Mouse (Mus musculus) limb, embryonic 11.5 days (tissue): ENCODE measurements around the gene Myl9. TPM values are rescaled to one million over a fixed set of nuclear protein-coding genes. Genes with fewer than 3 reads are reported as not detected.

Source experiments
- ATAC-seq: fragments of 200-750 bp; cut with Nextera tagmentation; 2 replicates; pipeline ENCODE4 v1.8.0; 2017; ENCODE audit warnings: low read depth; ENCODE audit not compliant: insufficient number of reproducible peaks, low FRiP score, low TSS enrichment
- DNase-seq: peaks from one replicate; pipeline ENCODE4 v3.0.0-alpha.2; 2015; ENCODE audit warnings: low spot score
- H3K27ac ChIP-seq: fragments of 300-500 bp; sonication (generic); replicated peaks from 2 replicates; pipeline ENCODE4 v1.5.1; 2014; ENCODE audit warnings: low read depth, mild to moderate bottlenecking, low read length
- H3K27me3 ChIP-seq: fragments of 300-500 bp; sonication (generic); 2 replicates; pipeline ENCODE4 v1.6.1; 2014; ENCODE audit warnings: mild to moderate bottlenecking, low read length, mixed read lengths; ENCODE audit not compliant: control insufficient read depth, insufficient read depth
- H3K36me3 ChIP-seq: fragments of 300-500 bp; sonication (generic); 2 replicates; pipeline ENCODE4 v1.6.1; 2014; ENCODE audit warnings: mild to moderate bottlenecking, low read length, moderate library complexity, mixed read lengths; ENCODE audit not compliant: control insufficient read depth, insufficient read depth
- H3K4me1 ChIP-seq: fragments of 300-500 bp; sonication (generic); 2 replicates; pipeline ENCODE4 v1.6.1; 2014; ENCODE audit warnings: low read length, mixed read lengths; ENCODE audit not compliant: control insufficient read depth, insufficient read depth
- H3K4me2 ChIP-seq: fragments of 300-500 bp; sonication (generic); 2 replicates; pipeline ENCODE4 v1.6.1; 2014; ENCODE audit warnings: low read depth, mild to moderate bottlenecking, moderate library complexity; ENCODE audit not compliant: severe bottlenecking
- H3K4me3 ChIP-seq: fragments of 300-500 bp; sonication (generic); 2 replicates; pipeline ENCODE4 v1.5.1; 2014; ENCODE audit warnings: low read depth, low read length
- H3K9ac ChIP-seq: fragments of 300-500 bp; sonication (generic); 2 replicates; pipeline ENCODE4 v1.6.1; 2014; ENCODE audit warnings: mild to moderate bottlenecking, low read length
- H3K9me3 ChIP-seq: fragments of 300-500 bp; sonication (generic); 2 replicates; pipeline ENCODE4 v1.6.1; 2016; ENCODE audit warnings: low read length; ENCODE audit not compliant: control insufficient read depth
- WGBS: fragments of 180-500 bp; shearing (Covaris S2); extraction: QIAGEN DNeasy Blood & Tissue Kit; methylation state at CpG from one replicate; pipeline ENCODE4 v1.1.7; 2014; 5-methylcytosine and 5-hydroxymethylcytosine counted together
- polyA plus RNA-seq: library from polyadenylated mRNA; unstranded; fragments of >200 nt; fragmentation: Nextera tagmentation; extraction: Ambion mirVana; gene quantifications from 2 replicates; pipeline ENCODE4 v1.2.1, GENCODE M21; 2014

Myl9 gene
- polyA plus RNA-seq, 1 experiment from 2014 or later: 83.8 TPM

- H3K9ac ChIP-seq: no peak overlapping the region
- no peak overlapping the region for H3K4me3 ChIP-seq
- peaks cover 13% of the 10 kb centered on the region; the same call in 1 of the 2 replicates for H3K4me1 ChIP-seq
- no peak overlapping the region for H3K27ac ChIP-seq
- 0 out of 2 replicates have a peak, but pooled peaks cover 2% of the 10 kb centered on the region for H3K27me3 ChIP-seq
- no peak for DNase-seq
- H3K4me2 ChIP-seq: no peak overlapping the region
- no peaks in the 10 kb centered on the region for H3K36me3 ChIP-seq
- 74% methylated on average over 5 of the region's 5 CpGs for WGBS
- no peak for ATAC-seq
- H3K9me3 ChIP-seq: no peaks in the 10 kb centered on the region
Observed at GRCm38 (mm10) chr2:156779036-156779435, 3.8 kb downstream of the Myl9 start.

GRCm38 (mm10) chr2:156779488-156779887, 4.3 kb downstream of the Myl9 start:
- ATAC-seq (no peak), DNase-seq (no peak)
- H3K9ac ChIP-seq: no peak overlapping the region
- WGBS: 59% methylated on average over 2 of the region's 2 CpGs
- H3K4me1 ChIP-seq: peaks cover 11% of the 10 kb centered on the region; the same call in 1 of the 2 replicates
- H3K9me3 ChIP-seq: no peaks in the 10 kb centered on the region
- 0 out of 2 replicates have a peak, but pooled peaks cover 2% of the 10 kb centered on the region for H3K27me3 ChIP-seq
- H3K36me3 ChIP-seq: no peaks in the 10 kb centered on the region
- no peak overlapping the region for H3K27ac ChIP-seq
- no peak overlapping the region for H3K4me2 ChIP-seq
- H3K4me3 ChIP-seq: no peak overlapping the region

GRCm38 (mm10) chr2:156780129-156780528, 4.9 kb downstream of the Myl9 start:
- DNase-seq: no peak
- Histone ChIP-seq H3K9ac (no peak overlapping the region), H3K9me3 (no peaks in the 10 kb centered on the region), H3K27me3 (0 out of 2 replicates have a peak, but pooled peaks cover 2% of the 10 kb centered on the region), H3K27ac (no peak overlapping the region), H3K36me3 (no peaks in the 10 kb centered on the region), H3K4me1 (0 out of 2 replicates have a peak, but pooled peaks cover 6% of the 10 kb centered on the region), H3K4me3 (no peak overlapping the region), H3K4me2 (no peak overlapping the region)
- 71% methylated on average over 9 of the region's 9 CpGs for WGBS
- ATAC-seq: no peak

GRCm38 (mm10) chr2:156780752-156781151, 5.5 kb downstream of the Myl9 start:
- no peaks in the 10 kb centered on the region for H3K36me3 ChIP-seq
- 0 out of 2 replicates have a peak, but pooled peaks cover 3% of the 10 kb centered on the region for H3K4me1 ChIP-seq
- WGBS: 14% methylated on average over 17 of the region's 17 CpGs
- H3K4me3 ChIP-seq: no peak overlapping the region
- no peak overlapping the region for H3K9ac ChIP-seq
- H3K4me2 ChIP-seq: 0 out of 2 replicates have a peak overlapping the region, but pooled peaks have one; percentile 1
- H3K27ac ChIP-seq: no peak overlapping the region
- H3K27me3 ChIP-seq: 0 out of 2 replicates have a peak, but pooled peaks cover 2% of the 10 kb centered on the region
- peak; percentile 41 for DNase-seq
- no peak for ATAC-seq
- H3K9me3 ChIP-seq: no peaks in the 10 kb centered on the region

GRCm38 (mm10) chr2:156781281-156781680, 6.1 kb downstream of the Myl9 start:
- H3K9me3 ChIP-seq: no peaks in the 10 kb centered on the region
- 78% methylated on average over 4 of the region's 4 CpGs for WGBS
- no peak overlapping the region for H3K4me2 ChIP-seq
- no peak overlapping the region for H3K9ac ChIP-seq
- H3K4me1 ChIP-seq: 0 out of 2 replicates have a peak, but pooled peaks cover 3% of the 10 kb centered on the region
- ATAC-seq (0 out of 2 replicates have a peak, but pooled peaks have one; percentile 26), DNase-seq (no peak)
- H3K4me3 ChIP-seq: no peak overlapping the region
- H3K36me3 ChIP-seq: no peaks in the 10 kb centered on the region
- 0 out of 2 replicates have a peak, but pooled peaks cover 2% of the 10 kb centered on the region for H3K27me3 ChIP-seq
- H3K27ac ChIP-seq: no peak overlapping the region

GRCm38 (mm10) chr2:156781836-156782480, 6.7 kb downstream of the Myl9 start:
- ATAC-seq (no peak), DNase-seq (no peak)
- Histone ChIP-seq H3K4me3 (no peak overlapping the region), H3K9ac (no peak overlapping the region), H3K36me3 (no peaks in the 10 kb centered on the region), H3K9me3 (no peaks in the 10 kb centered on the region), H3K27me3 (0 out of 2 replicates have a peak, but pooled peaks cover 2% of the 10 kb centered on the region), H3K27ac (no peak overlapping the region), H3K4me2 (no peak overlapping the region), H3K4me1 (0 out of 2 replicates have a peak, but pooled peaks cover 3% of the 10 kb centered on the region)
- WGBS: 69% methylated on average over 4 of the region's 4 CpGs

DNA sequence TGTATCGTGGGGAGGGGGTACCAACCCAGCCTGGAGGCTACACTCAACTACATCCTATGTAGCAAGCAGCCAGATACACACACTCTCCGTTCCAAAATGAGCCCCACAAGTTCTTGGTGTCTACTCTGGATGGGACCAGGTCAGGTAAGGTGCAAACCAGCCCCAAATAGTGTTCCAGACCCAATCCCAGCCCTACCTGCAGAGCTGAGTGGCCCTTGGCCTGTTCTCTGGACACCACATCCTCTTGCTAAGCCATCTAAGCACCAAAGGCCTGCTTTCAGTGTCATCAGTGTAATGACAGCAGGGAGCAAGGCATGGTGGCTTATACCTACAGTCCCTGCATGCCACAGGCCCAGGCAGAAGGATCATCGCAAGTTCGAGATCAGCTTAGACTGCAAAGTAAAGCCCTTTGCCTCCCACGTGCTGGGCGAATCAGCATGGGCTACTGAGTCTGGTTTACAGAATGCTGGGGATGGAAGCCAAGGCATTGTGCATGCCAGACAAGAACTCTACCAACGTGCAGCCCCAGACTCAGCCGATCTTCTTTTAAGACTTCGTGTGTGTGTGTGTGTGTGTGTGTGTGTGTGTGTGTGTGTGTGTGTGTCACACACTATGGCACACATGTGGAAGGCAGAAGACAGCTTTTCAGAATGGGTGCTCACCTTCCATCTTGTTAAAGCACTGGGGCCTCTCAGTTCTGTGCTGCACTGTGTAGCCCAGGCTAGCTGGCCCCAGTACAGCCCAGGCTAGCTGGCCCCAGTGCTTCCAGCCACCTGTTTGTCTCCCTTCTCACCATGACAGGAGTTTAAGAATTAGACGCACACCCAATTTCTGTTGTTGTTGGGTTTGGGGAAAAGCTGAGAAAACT, 7.5 kb downstream of the Myl9 start:
- ATAC-seq: no peak
- no peaks in the 10 kb centered on the region for H3K9me3 ChIP-seq
- H3K9ac ChIP-seq: no peak overlapping the region
- no peak overlapping the region for H3K4me3 ChIP-seq
- no peak overlapping the region for H3K4me2 ChIP-seq
- 0 out of 2 replicates have a peak, but pooled peaks cover 2% of the 10 kb centered on the region for H3K27me3 ChIP-seq
- H3K4me1 ChIP-seq: 0 out of 2 replicates have a peak, but pooled peaks cover 3% of the 10 kb centered on the region
- H3K27ac ChIP-seq: no peak overlapping the region
- WGBS: 83% methylated on average over 10 of the region's 10 CpGs
- DNase-seq: no peak
- no peaks in the 10 kb centered on the region for H3K36me3 ChIP-seq

DNA sequence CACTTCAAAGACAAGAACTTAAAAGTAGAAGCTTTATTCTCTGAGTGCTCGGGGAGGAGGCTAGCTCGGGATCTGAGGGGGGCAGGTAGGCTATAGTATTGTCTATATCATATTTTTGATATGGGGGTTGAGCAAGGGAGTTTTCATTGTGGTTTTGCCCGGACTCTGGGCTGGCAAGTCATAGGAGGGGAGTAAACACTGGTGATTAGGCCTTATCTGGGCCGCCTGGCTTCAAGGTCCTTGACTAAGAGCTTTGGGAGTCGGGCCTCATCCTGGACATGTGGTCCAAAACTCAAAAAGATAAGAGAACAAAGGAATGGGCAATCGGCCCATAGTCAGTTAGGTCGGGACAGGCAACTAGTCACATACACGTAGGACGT, 8.1 kb downstream of the Myl9 start:
- DNase-seq (no peak), ATAC-seq (no peak)
- Histone ChIP-seq H3K4me1 (0 out of 2 replicates have a peak, but pooled peaks cover 3% of the 10 kb centered on the region), H3K4me2 (no peak overlapping the region), H3K9me3 (no peaks in the 10 kb centered on the region), H3K27ac (no peak overlapping the region), H3K4me3 (no peak overlapping the region), H3K9ac (no peak overlapping the region), H3K27me3 (0 out of 2 replicates have a peak, but pooled peaks cover 2% of the 10 kb centered on the region), H3K36me3 (no peaks in the 10 kb centered on the region)
- WGBS: 83% methylated on average over 9 of the region's 9 CpGs
